Mouse (Mus musculus): ENCODE results near the gene Chst8.
A peak's percentile ranks its signal among the peaks of the same experiment; 100 is the strongest.

The Chst8 gene

GRCm38 (mm10) chr7:34812531-34813111, at the start of gene Chst8:
Gene Chst8 (minus strand): TSS chr7:34812711.
- peak; percentile 54 to 67 for DNase-seq (ENCODE audit: low spot score in 2 of 2)

GRCm38 (mm10) chr7:34858291-34858690, 45.8 kb upstream of the Chst8 start:
- no peak for DNase-seq (ENCODE audit: low spot score in 2 of 2)

- no peak for DNase-seq (ENCODE audit: low spot score in 2 of 2)
Measured at GRCm38 (mm10) chr7:34854781-34855352, 42.4 kb upstream of the Chst8 start.

- DNase-seq (ENCODE audit: low spot score in 2 of 2) = no peak
Measured at GRCm38 (mm10) chr7:34853393-34853792, 40.9 kb upstream of the Chst8 start.

GRCm38 (mm10) chr7:34849660-34850059, 37.1 kb upstream of the Chst8 start:
- no peak for DNase-seq (ENCODE audit: low spot score in 2 of 2)

GRCm38 (mm10) chr7:34848811-34849210, 36.3 kb upstream of the Chst8 start:
- no peak for DNase-seq (ENCODE audit: low spot score in 2 of 2)

- DNase-seq (ENCODE audit: low spot score in 2 of 2) = no peak
Measured at GRCm38 (mm10) chr7:34847900-34848299, 35.4 kb upstream of the Chst8 start.

GRCm38 (mm10) chr7:34847410-34847809, 34.9 kb upstream of the Chst8 start:
- no peak for DNase-seq (ENCODE audit: low spot score in 2 of 2)

- no peak for DNase-seq (ENCODE audit: low spot score in 2 of 2)
Measured at GRCm38 (mm10) chr7:34838749-34839148, 26.2 kb upstream of the Chst8 start.

GRCm38 (mm10) chr7:34838231-34838630, 25.7 kb upstream of the Chst8 start:
- DNase-seq (ENCODE audit: low spot score in 2 of 2) = no peak

- DNase-seq (ENCODE audit: low spot score in 2 of 2) = no peak
Measured at GRCm38 (mm10) chr7:34826255-34826909, 13.9 kb upstream of the Chst8 start.

- no peak for DNase-seq (ENCODE audit: low spot score in 2 of 2)
Measured at GRCm38 (mm10) chr7:34821587-34821986, 9.1 kb upstream of the Chst8 start.

GRCm38 (mm10) chr7:34820554-34820953, 8.0 kb upstream of the Chst8 start:
- no peak for DNase-seq (ENCODE audit: low spot score in 2 of 2)

GRCm38 (mm10) chr7:34819796-34820195, 7.3 kb upstream of the Chst8 start:
- peak; percentile 76 to 77 for DNase-seq (ENCODE audit: low spot score in 2 of 2)

- DNase-seq (ENCODE audit: low spot score in 2 of 2) = no peak
Measured at GRCm38 (mm10) chr7:34818660-34819059, 6.1 kb upstream of the Chst8 start.

GRCm38 (mm10) chr7:34816981-34817380, 4.5 kb upstream of the Chst8 start:
- DNase-seq (ENCODE audit: low spot score in 2 of 2) = no peak

GRCm38 (mm10) chr7:34814801-34815200, 2.3 kb upstream of the Chst8 start:
- no peak for DNase-seq (ENCODE audit: low spot score in 2 of 2)

- no peak for DNase-seq (ENCODE audit: low spot score in 2 of 2)
Measured at GRCm38 (mm10) chr7:34811531-34812526, 682 bp downstream of the Chst8 start.

- DNase-seq (ENCODE audit: low spot score in 2 of 2) = no peak
Measured at GRCm38 (mm10) chr7:34811060-34811459, 1.5 kb downstream of the Chst8 start.

GRCm38 (mm10) chr7:34806307-34806706, 6.2 kb downstream of the Chst8 start:
- DNase-seq (ENCODE audit: low spot score in 2 of 2) = peak; percentile 42 to 45

GRCm38 (mm10) chr7:34805691-34806205, 6.8 kb downstream of the Chst8 start:
- DNase-seq (ENCODE audit: low spot score in 2 of 2) = no peak

- no peak for DNase-seq (ENCODE audit: low spot score in 2 of 2)
Measured at GRCm38 (mm10) chr7:34805042-34805441, 7.5 kb downstream of the Chst8 start.
